Mouse (Mus musculus): ENCODE results near the gene Ppp2r3a.

DNA sequence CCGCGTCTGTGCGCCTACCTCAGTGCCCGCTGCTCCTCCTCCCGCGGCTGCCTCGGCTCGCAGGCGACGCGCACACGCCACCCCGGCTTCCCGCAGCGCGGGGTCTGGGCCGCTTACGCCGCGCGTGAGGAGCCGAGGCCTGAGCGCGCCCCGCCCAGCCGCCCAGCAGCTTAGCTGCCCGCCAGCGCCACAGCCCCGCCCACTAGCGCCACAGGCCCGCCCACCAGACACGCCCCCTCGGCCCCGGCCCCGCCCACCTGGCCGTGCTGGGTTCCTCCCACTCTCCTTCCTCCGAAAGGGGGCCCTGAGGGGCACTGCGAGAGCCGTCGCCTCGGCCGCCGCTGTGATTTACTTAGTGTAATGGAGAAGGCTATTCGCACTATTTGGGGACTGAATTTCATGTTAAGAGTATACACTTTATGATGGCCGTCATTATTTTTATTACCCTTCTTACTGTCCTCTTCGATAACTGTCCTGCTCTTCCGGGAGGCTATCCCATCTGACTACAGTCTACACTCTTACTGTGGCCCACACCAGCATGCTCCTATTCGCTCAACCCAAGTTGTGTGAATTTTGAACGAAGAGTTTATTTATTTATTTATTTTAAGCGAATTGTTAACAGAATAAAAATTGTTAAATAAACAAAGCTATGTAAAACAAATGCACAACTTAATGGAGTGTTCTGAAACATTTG, at the start of gene Ppp2r3a:
- TF ChIP-seq NRF1 (IDR thresholded peaks at IDR 0.05; ENCODE audit: insufficient read depth, low read depth, low read length, poor library complexity, severe bottlenecking) (no peak), POLR2A (IDR thresholded peaks at IDR 0.05; ENCODE audit: control insufficient read depth in 1 of 2, insufficient read depth in 1 of 2, low read depth in 1 of 2, low read length in 2 of 2, poor library complexity in 1 of 2) (peak in 1 of 2 experiments; percentile 25; a peak in 1 of 4 replicates), CTCF (IDR thresholded peaks at IDR 0.05 in 2 of 3, conservative IDR thresholded peaks at IDR 0.05 in 1 of 3; ENCODE audit: control insufficient read depth in 1 of 3, insufficient read depth in 1 of 3, low read depth in 2 of 3, low read length in 3 of 3, poor library complexity in 1 of 3, severe bottlenecking in 1 of 3) (no peak), GATA1 (IDR thresholded peaks at IDR 0.05; ENCODE audit: low read depth, low read length) (no peak)
